Comparison of ENCODE assay signal across 18 mouse cellular contexts in the genomic region with DNA sequence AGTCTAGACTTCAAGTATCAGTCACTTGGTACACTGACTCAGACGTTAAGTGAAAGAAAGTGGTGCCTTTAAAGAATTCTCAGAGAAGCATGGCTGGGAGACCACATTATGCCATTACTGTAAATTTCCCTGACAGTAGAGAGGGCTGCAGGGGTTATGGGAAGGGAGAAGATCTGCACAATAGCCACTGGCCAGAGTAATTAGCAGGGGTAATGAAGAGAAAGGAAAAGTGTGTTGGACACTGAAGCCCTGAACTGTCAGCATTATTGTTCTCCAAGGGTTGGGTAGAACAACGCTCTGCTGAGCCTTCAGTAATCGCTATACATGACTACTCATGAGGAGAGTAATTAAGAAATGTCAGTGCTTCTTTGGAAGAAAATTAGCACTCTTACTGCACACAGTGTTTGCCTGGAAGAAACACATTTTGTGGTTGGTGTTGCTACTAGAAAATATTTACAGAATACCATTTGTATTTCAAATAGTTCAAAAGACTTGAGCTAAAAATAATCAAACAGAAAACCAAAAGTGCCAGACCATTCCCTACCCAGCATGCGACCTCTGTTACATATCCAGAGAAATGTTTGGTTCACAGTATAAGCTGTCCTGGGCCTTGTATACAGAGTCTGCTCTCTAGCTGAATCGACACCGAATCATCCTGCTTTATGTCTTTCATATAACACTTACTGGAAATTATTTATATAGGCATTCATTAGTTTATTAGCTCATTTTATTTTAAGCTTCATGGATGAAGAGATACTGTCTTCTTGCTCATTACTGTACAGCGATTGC.
DNase-seq lines count a peak whose midpoint lies in the region; ATAC-seq lines count a peak whose summit lies in the region.
"Had no signal": no experiment of that assay in that cellular context is flagged by ENCODE, and none has a peak within 500 bp of the region (broad histone marks: within the 10 kb centered on the region; RNA-seq: fewer than 3 reads in every experiment).

No protein-coding gene starts in this region.

- WGBS in hindbrain, embryonic 12.5 days, result 53% methylated on average over 7 of the region's 7 CpGs
- 72% methylated on average over 7 of the region's 7 CpGs for WGBS in hindbrain, embryonic 10.5 days
- 28% methylated on average over 7 of the region's 7 CpGs for WGBS in forebrain, embryonic 16.5 days
- 34% methylated on average over 7 of the region's 7 CpGs for WGBS in neural tube, embryonic 15.5 days

- H3K27ac ChIP-seq in hindbrain, embryonic 12.5 days, result 0 out of 2 replicates have a peak overlapping the region, but pooled peaks have one; percentile 57
- H3K27ac ChIP-seq in hindbrain, embryonic 10.5 days, result no peak overlapping the region
- no peak overlapping the region for H3K27ac ChIP-seq in forebrain, embryonic 16.5 days (ENCODE audit: low read length)
- H3K27ac ChIP-seq in neural tube, embryonic 15.5 days (replicated peaks), result no peak overlapping the region
- H3K27ac ChIP-seq: embryonic facial prominence, embryonic 15.5 days; macrophage; stomach, embryonic 15.5 days had no signal

- H3K4me1 ChIP-seq in hindbrain, embryonic 12.5 days, result peaks cover 4% of the 10 kb centered on the region; the same call in 1 of the 2 replicates
- H3K4me1 ChIP-seq in hindbrain, embryonic 10.5 days (replicated peaks), result 0 out of 2 replicates have a peak, but pooled peaks cover 4% of the 10 kb centered on the region
- H3K4me1 ChIP-seq in forebrain, embryonic 16.5 days (replicated peaks; ENCODE audit: control insufficient read depth, insufficient read depth, low read length), result 0 out of 2 replicates have a peak, but pooled peaks cover 3% of the 10 kb centered on the region
- peaks cover 6% of the 10 kb centered on the region for H3K4me1 ChIP-seq in neural tube, embryonic 15.5 days
- H3K4me1 ChIP-seq: embryonic facial prominence, embryonic 15.5 days; stomach, embryonic 15.5 days had no signal

- no peak overlapping the region for H3K9ac ChIP-seq in hindbrain, embryonic 12.5 days
- no peak overlapping the region for H3K9ac ChIP-seq in forebrain, embryonic 16.5 days (replicated peaks; ENCODE audit: low read depth, low read length)
- H3K9ac ChIP-seq in neural tube, embryonic 15.5 days (replicated peaks), result no peak overlapping the region
- H3K9ac ChIP-seq: embryonic facial prominence, embryonic 15.5 days; stomach, embryonic 15.5 days had no signal

- H3K4me3 ChIP-seq in hindbrain, embryonic 12.5 days, result no peak overlapping the region
- no peak overlapping the region for H3K4me3 ChIP-seq in hindbrain, embryonic 10.5 days
- H3K4me3 ChIP-seq in forebrain, embryonic 16.5 days (replicated peaks; ENCODE audit: low read length), result no peak overlapping the region
- H3K4me3 ChIP-seq in neural tube, embryonic 15.5 days (replicated peaks), result no peak overlapping the region
- H3K4me3 ChIP-seq: embryonic facial prominence, embryonic 15.5 days; stomach, embryonic 15.5 days had no signal

- no peaks in the 10 kb centered on the region for H3K9me3 ChIP-seq in hindbrain, embryonic 12.5 days (replicated peaks)
- no peaks in the 10 kb centered on the region for H3K9me3 ChIP-seq in hindbrain, embryonic 10.5 days
- no peaks in the 10 kb centered on the region for H3K9me3 ChIP-seq in forebrain, embryonic 16.5 days (ENCODE audit: control insufficient read depth, low read length)
- no peaks in the 10 kb centered on the region for H3K9me3 ChIP-seq in neural tube, embryonic 15.5 days (replicated peaks)
- H3K9me3 ChIP-seq: embryonic facial prominence, embryonic 15.5 days; stomach, embryonic 15.5 days had no signal

- ATAC-seq in hindbrain, embryonic 12.5 days (ENCODE audit: low FRiP score), result peak; percentile 68
- ATAC-seq in forebrain, embryonic 16.5 days, result peak; percentile 79
- ATAC-seq in neural tube, embryonic 15.5 days (ENCODE audit: low FRiP score), result peak; percentile 79
- ATAC-seq: intestine, embryonic 16.5 days had no signal

- DNase-seq in hindbrain, embryonic 10.5 days (ENCODE audit: low spot score), result no peak
- DNase-seq in brain, adult 2 months (ENCODE audit: low read depth, low spot score), result peak; percentile 7
- no peak for DNase-seq in cerebellum, adult 8-10 months
- DNase-seq in thymus, postnatal 0 days (ENCODE audit: low spot score), result no peak
- DNase-seq: adrenal gland, postnatal 25 days; B cell, adult 2 months; cerebellum, postnatal 25 days; heart, adult 18-20 months; heart, postnatal 14 days; lung, adult 18-20 months; thymus, postnatal 14 days had no signal

- H3K27me3 ChIP-seq in hindbrain, embryonic 12.5 days, result no peaks in the 10 kb centered on the region
- no peaks in the 10 kb centered on the region for H3K27me3 ChIP-seq in hindbrain, embryonic 10.5 days (ENCODE audit: insufficient read depth, poor library complexity, severe bottlenecking)
- peaks cover 3% of the 10 kb centered on the region; the same call in 1 of the 2 replicates for H3K27me3 ChIP-seq in forebrain, embryonic 16.5 days (replicated peaks; ENCODE audit: control insufficient read depth, insufficient read depth, low read length)
- no peaks in the 10 kb centered on the region for H3K27me3 ChIP-seq in neural tube, embryonic 15.5 days (replicated peaks)
- H3K27me3 ChIP-seq: embryonic facial prominence, embryonic 15.5 days; stomach, embryonic 15.5 days had no signal

- H3K36me3 ChIP-seq in hindbrain, embryonic 12.5 days, result no peaks in the 10 kb centered on the region
- no peaks in the 10 kb centered on the region for H3K36me3 ChIP-seq in hindbrain, embryonic 10.5 days
- no peaks in the 10 kb centered on the region for H3K36me3 ChIP-seq in forebrain, embryonic 16.5 days (ENCODE audit: control insufficient read depth, insufficient read depth)
- H3K36me3 ChIP-seq in neural tube, embryonic 15.5 days, result no peaks in the 10 kb centered on the region
- H3K36me3 ChIP-seq: embryonic facial prominence, embryonic 15.5 days; stomach, embryonic 15.5 days had no signal

- no peak overlapping the region for H3K4me2 ChIP-seq in hindbrain, embryonic 12.5 days (replicated peaks)
- no peak overlapping the region for H3K4me2 ChIP-seq in forebrain, embryonic 16.5 days (ENCODE audit: low read length)
- no peak overlapping the region for H3K4me2 ChIP-seq in neural tube, embryonic 15.5 days
- H3K4me2 ChIP-seq: embryonic facial prominence, embryonic 15.5 days; stomach, embryonic 15.5 days had no signal
